In the genomic region with DNA sequence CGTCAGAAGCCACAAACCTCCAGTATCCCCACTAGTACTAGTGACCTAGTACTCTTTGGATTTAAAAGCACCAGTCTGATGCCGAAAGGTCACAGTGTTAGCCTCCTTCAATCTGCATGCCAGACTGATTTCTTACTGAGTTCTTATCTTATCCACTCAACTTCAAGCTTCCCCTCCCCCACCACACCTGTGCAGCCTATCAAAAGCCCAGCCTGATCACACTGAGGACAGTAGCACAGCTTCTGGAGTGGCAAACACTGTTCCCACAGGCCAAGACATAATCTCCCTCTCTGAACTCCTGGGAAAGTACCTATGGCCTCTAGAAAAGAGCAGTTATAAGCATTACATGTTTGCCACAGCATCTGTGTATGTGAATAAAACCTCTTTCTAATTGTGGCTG, we compare ENCODE assay signal across 19 mouse cellular contexts. TPM values are rescaled to one million over a fixed set of nuclear protein-coding genes. Genes with fewer than 3 reads are reported as not detected.
DNase-seq lines count a peak whose midpoint lies in the region; ATAC-seq and TF ChIP-seq lines count a peak whose summit lies in the region.
"Had no signal": no experiment of that assay in that cellular context is flagged by ENCODE, and none has a peak within 500 bp of the region (broad histone marks: within the 10 kb centered on the region; RNA-seq: fewer than 3 reads in every experiment).

No protein-coding gene starts in this region.

- no peaks in the 10 kb centered on the region for H3K9me3 ChIP-seq in hindbrain, embryonic 14.5 days (ENCODE audit: control insufficient read depth, low read length)
- no peaks in the 10 kb centered on the region for H3K9me3 ChIP-seq in hindbrain, embryonic 12.5 days (replicated peaks)
- no peaks in the 10 kb centered on the region for H3K9me3 ChIP-seq in liver, embryonic 15.5 days (replicated peaks)
- no peaks in the 10 kb centered on the region for H3K9me3 ChIP-seq in liver, embryonic 12.5 days (replicated peaks)
- no peaks in the 10 kb centered on the region for H3K9me3 ChIP-seq in intestine, embryonic 15.5 days
- H3K9me3 ChIP-seq in intestine, postnatal 0 days (ENCODE audit: control insufficient read depth), result no peaks in the 10 kb centered on the region
- H3K9me3 ChIP-seq: limb, embryonic 12.5 days had no signal

- H3K4me3 ChIP-seq in hindbrain, embryonic 14.5 days (replicated peaks; ENCODE audit: low read length), result no peak overlapping the region
- no peak overlapping the region for H3K4me3 ChIP-seq in hindbrain, embryonic 12.5 days
- H3K4me3 ChIP-seq in liver, embryonic 15.5 days (replicated peaks), result no peak overlapping the region
- H3K4me3 ChIP-seq in liver, embryonic 12.5 days, result no peak overlapping the region
- no peak overlapping the region for H3K4me3 ChIP-seq in intestine, embryonic 15.5 days (replicated peaks)
- H3K4me3 ChIP-seq in intestine, postnatal 0 days (ENCODE audit: low read depth, low read length), result no peak overlapping the region
- H3K4me3 ChIP-seq: heart, adult 2 months; limb, embryonic 12.5 days; myocyte had no signal

- WGBS in hindbrain, embryonic 14.5 days, result 92% methylated on average over 2 of the region's 2 CpGs
- 74% methylated on average over 2 of the region's 2 CpGs for WGBS in hindbrain, embryonic 12.5 days
- WGBS in liver, embryonic 15.5 days (ENCODE audit: insufficient replicate concordance), result 49% methylated on average over 2 of the region's 2 CpGs
- WGBS in liver, embryonic 12.5 days (ENCODE audit: insufficient replicate concordance), result 72% methylated on average over 2 of the region's 2 CpGs
- 65% methylated on average over 2 of the region's 2 CpGs for WGBS in intestine, embryonic 15.5 days
- 54% methylated on average over 2 of the region's 2 CpGs for WGBS in intestine, postnatal 0 days

- no peaks in the 10 kb centered on the region for H3K4me1 ChIP-seq in hindbrain, embryonic 14.5 days (replicated peaks; ENCODE audit: control insufficient read depth, insufficient read depth, low read length)
- peaks cover 10% of the 10 kb centered on the region; the same call in 1 of the 2 replicates for H3K4me1 ChIP-seq in hindbrain, embryonic 12.5 days
- peaks cover 7% of the 10 kb centered on the region; the same call in 1 of the 2 replicates for H3K4me1 ChIP-seq in liver, embryonic 15.5 days (replicated peaks)
- H3K4me1 ChIP-seq in liver, embryonic 12.5 days, result 0 out of 2 replicates have a peak, but pooled peaks cover 5% of the 10 kb centered on the region
- H3K4me1 ChIP-seq in intestine, embryonic 15.5 days (replicated peaks), result peaks cover 3% of the 10 kb centered on the region; the same call in 1 of the 2 replicates
- H3K4me1 ChIP-seq in intestine, postnatal 0 days (replicated peaks; ENCODE audit: control insufficient read depth, insufficient read depth, low read length), result 0 out of 2 replicates have a peak, but pooled peaks cover 5% of the 10 kb centered on the region
- H3K4me1 ChIP-seq: limb, embryonic 12.5 days had no signal

- peak; percentile 25; the same call in 1 of the 2 replicates for ATAC-seq in hindbrain, embryonic 14.5 days (ENCODE audit: low FRiP score)
- no peak for ATAC-seq in hindbrain, embryonic 12.5 days (ENCODE audit: low FRiP score)
- ATAC-seq in liver, embryonic 15.5 days (ENCODE audit: insufficient read depth), result no peak
- no peak for ATAC-seq in liver, embryonic 12.5 days
- ATAC-seq in intestine, embryonic 15.5 days, result peak; percentile 73
- ATAC-seq in intestine, postnatal 0 days, result peak; percentile 35; the same call in 1 of the 2 replicates
- ATAC-seq: activated CD4-positive, CD25-positive, alpha-beta regulatory T cell, adult 4 months; hindbrain, embryonic 16.5 days; Patski had no signal

- H3K36me3 ChIP-seq in hindbrain, embryonic 14.5 days (replicated peaks; ENCODE audit: control insufficient read depth, insufficient read depth), result peaks cover 17% of the 10 kb centered on the region
- H3K36me3 ChIP-seq in hindbrain, embryonic 12.5 days, result peaks cover 7% of the 10 kb centered on the region
- no peaks in the 10 kb centered on the region for H3K36me3 ChIP-seq in liver, embryonic 15.5 days (replicated peaks)
- H3K36me3 ChIP-seq in liver, embryonic 12.5 days, result peaks cover 6% of the 10 kb centered on the region; the same call in 1 of the 2 replicates
- H3K36me3 ChIP-seq in intestine, embryonic 15.5 days, result peaks cover 3% of the 10 kb centered on the region; the same call in 1 of the 2 replicates
- 0 out of 2 replicates have a peak, but pooled peaks cover 8% of the 10 kb centered on the region for H3K36me3 ChIP-seq in intestine, postnatal 0 days (ENCODE audit: control insufficient read depth, insufficient read depth)

- TF ChIP-seq CTCF in intestine, postnatal 0 days (IDR thresholded peaks at IDR 0.05; ENCODE audit: low read depth), result no peak

- no peak overlapping the region for H3K9ac ChIP-seq in hindbrain, embryonic 14.5 days
- no peak overlapping the region for H3K9ac ChIP-seq in hindbrain, embryonic 12.5 days
- no peak overlapping the region for H3K9ac ChIP-seq in liver, embryonic 15.5 days
- no peak overlapping the region for H3K9ac ChIP-seq in liver, embryonic 12.5 days
- no peak overlapping the region for H3K9ac ChIP-seq in intestine, embryonic 15.5 days
- no peak overlapping the region for H3K9ac ChIP-seq in intestine, postnatal 0 days (ENCODE audit: low read depth, low read length)
- H3K9ac ChIP-seq: limb, embryonic 12.5 days; lung, embryonic 14.5 days had no signal

- DNase-seq in hindbrain, embryonic 14.5 days (ENCODE audit: low spot score), result no peak
- DNase-seq in urinary bladder, adult 2 months (ENCODE audit: low spot score), result no peak
- DNase-seq: adrenal gland, postnatal 14 days; cerebellum, adult 11-12 months; cerebellum, postnatal 25 days; heart, adult 2 months; kidney, adult 9 months; lung, embryonic 14.5 days; right cerebral cortex, adult 18-20 months had no signal

- no peak overlapping the region for H3K27ac ChIP-seq in hindbrain, embryonic 14.5 days
- H3K27ac ChIP-seq in hindbrain, embryonic 12.5 days, result no peak overlapping the region
- 0 out of 2 replicates have a peak overlapping the region, but pooled peaks have one; percentile 53 for H3K27ac ChIP-seq in liver, embryonic 15.5 days (replicated peaks)
- no peak overlapping the region for H3K27ac ChIP-seq in liver, embryonic 12.5 days
- no peak overlapping the region for H3K27ac ChIP-seq in intestine, embryonic 15.5 days
- H3K27ac ChIP-seq in intestine, postnatal 0 days (ENCODE audit: low read depth, low read length), result peak overlapping the region; percentile 28; the same call in 1 of the 2 replicates
- H3K27ac ChIP-seq: heart, adult 2 months; limb, embryonic 12.5 days had no signal

- H3K4me2 ChIP-seq in hindbrain, embryonic 14.5 days (replicated peaks), result no peak overlapping the region
- H3K4me2 ChIP-seq in hindbrain, embryonic 12.5 days (replicated peaks), result no peak overlapping the region
- H3K4me2 ChIP-seq in liver, embryonic 15.5 days, result no peak overlapping the region
- H3K4me2 ChIP-seq in liver, embryonic 12.5 days, result no peak overlapping the region
- H3K4me2 ChIP-seq in intestine, embryonic 15.5 days (replicated peaks), result no peak overlapping the region
- no peak overlapping the region for H3K4me2 ChIP-seq in intestine, postnatal 0 days (replicated peaks; ENCODE audit: low read depth)
- H3K4me2 ChIP-seq: limb, embryonic 12.5 days; lung, embryonic 14.5 days had no signal

- H3K27me3 ChIP-seq in hindbrain, embryonic 14.5 days (ENCODE audit: control insufficient read depth, insufficient read depth, low read length), result no peaks in the 10 kb centered on the region
- H3K27me3 ChIP-seq in hindbrain, embryonic 12.5 days, result no peaks in the 10 kb centered on the region
- H3K27me3 ChIP-seq in liver, embryonic 15.5 days, result no peaks in the 10 kb centered on the region
- H3K27me3 ChIP-seq in liver, embryonic 12.5 days (replicated peaks), result no peaks in the 10 kb centered on the region
- H3K27me3 ChIP-seq in intestine, embryonic 15.5 days (replicated peaks), result no peaks in the 10 kb centered on the region
- H3K27me3 ChIP-seq in intestine, postnatal 0 days (replicated peaks; ENCODE audit: control insufficient read depth, insufficient read depth, low read length), result no peaks in the 10 kb centered on the region
- H3K27me3 ChIP-seq: limb, embryonic 12.5 days; Patski had no signal

RNA-seq across cellular contexts. Expression of gene Rhobtb3, which starts 35.5 kb away (rescaled TPM):
- polyA plus RNA-seq in hindbrain, embryonic 14.5 days (2014; fragmentation: Nextera tagmentation; extraction: Ambion mirVana), result 27.9 and 31.6 TPM in 2 replicates
- 54.9 and 56.6 TPM in 2 replicates for polyA plus RNA-seq in hindbrain, embryonic 12.5 days (2016; fragmentation: Nextera tagmentation; extraction: Ambion mirVana)
- 3.2 and 3.7 TPM in 2 replicates for polyA plus RNA-seq in liver, embryonic 15.5 days (2015; fragmentation: Nextera tagmentation; extraction: Ambion mirVana)
- 9.7 and 9.8 TPM in 2 replicates for polyA plus RNA-seq in liver, embryonic 12.5 days (2016; fragmentation: Nextera tagmentation; extraction: Ambion mirVana)
- polyA plus RNA-seq in intestine, embryonic 15.5 days (2015; fragmentation: Nextera tagmentation; extraction: Ambion mirVana), result 28.0 and 31.1 TPM in 2 replicates
- 10.1 and 10.6 TPM in 2 replicates for polyA plus RNA-seq in intestine, postnatal 0 days (2015; fragmentation: Nextera tagmentation; extraction: Ambion mirVana)
- polyA plus RNA-seq in urinary bladder, adult 2 months (2012; rRNA removed), result 10.1 and 11.6 TPM in 2 replicates
- polyA plus RNA-seq: activated CD4-positive, CD25-positive, alpha-beta regulatory T cell, adult 4 months had no signal

RNA-seq across cellular contexts. Expression of gene Spata9, which starts 58.8 kb away (rescaled TPM):
- polyA plus RNA-seq in hindbrain, embryonic 14.5 days (2014; fragmentation: Nextera tagmentation; extraction: Ambion mirVana), result 2.3 and 3.4 TPM in 2 replicates
- polyA plus RNA-seq in hindbrain, embryonic 12.5 days (2016; fragmentation: Nextera tagmentation; extraction: Ambion mirVana), result 0.98 and 1.4 TPM in 2 replicates
- polyA plus RNA-seq in liver, embryonic 15.5 days (2015; fragmentation: Nextera tagmentation; extraction: Ambion mirVana), result 0.73 and 0.89 TPM in 2 replicates
- polyA plus RNA-seq in liver, embryonic 12.5 days (2016; fragmentation: Nextera tagmentation; extraction: Ambion mirVana), result 0.77 and 1.3 TPM in 2 replicates
- 0.41 and 0.44 TPM in 2 replicates for polyA plus RNA-seq in intestine, embryonic 15.5 days (2015; fragmentation: Nextera tagmentation; extraction: Ambion mirVana)
- polyA plus RNA-seq in intestine, postnatal 0 days (2015; fragmentation: Nextera tagmentation; extraction: Ambion mirVana), result 0.39 and 0.51 TPM in 2 replicates
- not detected in 2 replicates for polyA plus RNA-seq in urinary bladder, adult 2 months (2012; rRNA removed)
- polyA plus RNA-seq: heart, adult 2 months had no signal

Comparison
In these comparisons a context has a peak if more than half of its experiments do, and no peak if none do; other contexts are left out.
1. ATAC-seq: peak in hindbrain, embryonic 14.5 days (single experiment), intestine, embryonic 15.5 days (single experiment) and intestine, postnatal 0 days (single experiment); none in hindbrain, embryonic 12.5 days (single experiment), liver, embryonic 15.5 days (single experiment) and liver, embryonic 12.5 days (single experiment).
2. H3K27ac ChIP-seq: peak in liver, embryonic 15.5 days (single experiment) and intestine, postnatal 0 days (single experiment); none in hindbrain, embryonic 14.5 days (single experiment), hindbrain, embryonic 12.5 days (single experiment), liver, embryonic 12.5 days (single experiment) and intestine, embryonic 15.5 days (single experiment).